Mouse (Mus musculus) layer of hippocampus, postnatal 14 days (tissue): ENCODE data around the gene Pld4. TPM values are rescaled to one million over a fixed set of nuclear protein-coding genes. Genes with fewer than 3 reads are reported as not detected.

Experiments used
- microRNA-seq, 2 experiments: library from miRNA; unstranded; fragments of <30 nt; microRNA quantifications; one replicate each; pipeline ENCODE4 v1.2.0; 2021
- total RNA-seq, 2 experiments: library from RNA; stranded (reverse); gene quantifications; 2 replicates each; pipeline ENCODE4 v1.2.3; 2021

The Pld4 gene
- total RNA-seq, 2 experiments from 2014 or later = 10.6 to 13.1 TPM

Small RNAs within 50 kb of the gene (microRNA-seq; reads per million reads assigned to microRNA genes)
- 2.7 to 9.6 reads per million in 2 experiments for gene Mir6940

Other genes with a start within 250 kb of the Pld4 start
- gene Tmem179, start 243.9 kb upstream of the Pld4 start, total RNA-seq = 100 to 1,000 TPM; 119 to 130 TPM
- 100 to 1,000 TPM; 116 to 122 TPM for gene Inf2, start 171.9 kb upstream of the Pld4 start, total RNA-seq
- gene Adssl1, start 140.6 kb upstream of the Pld4 start, total RNA-seq = 1 to 10 TPM; 5.3 to 5.6 TPM
- 10 to 100 TPM; 21.6 to 23.4 TPM for gene Siva1, start 116.0 kb upstream of the Pld4 start, total RNA-seq
- gene Akt1, start 85.8 kb upstream of the Pld4 start, total RNA-seq = 100 to 1,000 TPM; 153 to 158 TPM
- gene Zbtb42, start 81.8 kb upstream of the Pld4 start, total RNA-seq = under 1 TPM; 0.43 to 0.55 TPM
- gene Cep170b, start 40.2 kb upstream of the Pld4 start, total RNA-seq = 100 to 1,000 TPM; 178 to 193 TPM
- gene Ahnak2, start 42.0 kb downstream of the Pld4 start, total RNA-seq = 1 to 10 TPM; 4.9 to 7.8 TPM
- gene Clba1, start 48.3 kb downstream of the Pld4 start, total RNA-seq = 10 to 100 TPM; 13.2 to 13.7 TPM
- gene Cdca4, start 68.8 kb downstream of the Pld4 start, total RNA-seq = 1 to 10 TPM; 8.1 to 9.2 TPM
- not detected for gene Gpr132, start 107.6 kb downstream of the Pld4 start, total RNA-seq
- gene Jag2, start 169.1 kb downstream of the Pld4 start, total RNA-seq = 10 to 100 TPM; 45.2 to 50.8 TPM
- 10 to 100 TPM in 1 of 2 experiments, 1 to 10 TPM in 1; 7.5 to 11.1 TPM for gene Nudt14, start 181.5 kb downstream of the Pld4 start, total RNA-seq
- 10 to 100 TPM; 47.1 to 47.2 TPM for gene Btbd6, start 215.8 kb downstream of the Pld4 start, total RNA-seq
- gene Brf1, start 240.0 kb downstream of the Pld4 start, total RNA-seq = 10 to 100 TPM; 51.2 to 58.9 TPM